Mouse (Mus musculus) urinary bladder, postnatal 10 days (tissue): ENCODE data around the gene Rpl36al.
A peak's percentile ranks its signal among the peaks of the same experiment; 100 is the strongest.
"Not testable (repeated sequence)": the region's sequence is repeated elsewhere in the genome, so short reads cannot be mapped to it uniquely, and the experiment has no call there.

ENCODE experiments used
- DNase-seq: peaks from one replicate; pipeline ENCODE4 v3.0.0; 2022; ENCODE audit warnings: low spot score

Gene Rpl36al

DNA sequence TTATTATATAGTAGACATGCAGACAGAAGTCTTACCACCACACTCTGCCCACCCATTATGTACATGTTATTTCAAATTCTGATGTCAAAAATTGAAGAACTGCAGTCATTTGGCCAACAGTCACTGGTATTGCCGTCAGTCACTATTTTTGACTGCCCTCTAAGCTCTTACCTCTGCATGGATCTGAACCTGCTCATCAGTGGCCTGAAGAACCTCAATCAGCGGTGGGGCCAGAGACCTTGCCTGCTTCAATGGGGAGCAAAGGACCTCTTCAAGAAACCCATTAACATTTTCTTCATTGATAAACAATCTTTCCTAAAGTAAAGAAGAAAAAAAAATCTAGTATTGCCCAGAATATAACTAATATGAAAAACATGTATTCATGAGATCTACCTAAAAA is 8.8 kb upstream of the Rpl36al start:
- DNase-seq, result no peak

DNA sequence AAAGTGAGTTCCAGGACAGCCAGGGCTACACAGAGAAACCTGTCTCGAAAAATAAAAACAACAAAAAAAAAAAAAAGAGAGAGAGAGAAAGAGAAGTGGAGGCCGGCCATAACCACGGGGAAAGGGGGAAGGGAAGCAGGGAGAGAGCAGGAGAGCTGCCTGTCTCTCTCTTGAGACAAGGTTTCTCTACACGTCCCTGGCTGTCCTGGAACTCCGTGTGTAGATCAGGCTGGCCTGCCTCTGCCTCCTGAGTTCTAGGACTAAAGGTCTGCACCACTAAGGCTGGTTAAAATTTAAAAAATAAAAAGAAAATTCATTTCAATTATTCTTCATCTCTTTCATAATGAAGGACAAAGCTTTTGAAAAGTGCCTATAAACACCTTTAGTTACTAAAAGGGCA is 7.5 kb upstream of the Rpl36al start:
- no peak for DNase-seq

DNA sequence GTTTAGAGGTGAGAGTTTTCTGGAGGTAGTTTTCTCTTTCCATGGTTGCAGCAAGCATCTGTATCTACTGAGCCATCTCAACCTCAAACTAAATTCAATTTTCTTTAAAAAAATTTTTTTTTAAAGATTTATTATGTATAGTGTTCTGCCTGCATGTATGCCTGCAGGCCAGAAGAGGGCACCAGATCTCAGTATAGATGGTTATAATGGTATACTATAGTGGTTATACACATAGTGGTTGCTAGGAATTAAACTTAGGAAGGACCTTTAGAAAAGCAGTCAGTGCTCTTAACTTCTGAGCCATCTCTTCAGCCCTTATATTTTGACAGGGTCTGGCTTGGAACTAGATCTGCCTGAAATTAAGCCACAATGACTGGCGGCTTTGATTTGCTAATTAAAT is 6.6 kb upstream of the Rpl36al start:
- DNase-seq, result no peak

DNA sequence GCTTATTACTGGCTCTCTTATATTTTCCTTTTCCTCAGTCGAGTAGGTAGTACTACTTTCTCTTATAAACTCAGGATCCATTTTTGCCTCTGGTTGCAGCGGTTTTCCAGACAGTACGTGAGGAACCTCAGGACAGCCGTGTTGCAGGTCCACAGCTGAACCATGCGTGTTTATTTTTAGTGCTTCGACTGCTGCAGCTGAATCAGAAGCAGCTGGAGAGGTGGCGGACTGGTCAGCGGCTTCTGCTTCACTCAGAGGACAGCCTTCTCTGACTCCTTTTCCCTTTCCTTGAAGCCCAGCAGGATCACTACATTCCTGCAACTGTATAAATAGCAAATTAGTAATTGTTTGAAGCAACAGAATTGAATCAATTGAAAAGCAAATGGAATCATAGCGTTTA is 6.2 kb upstream of the Rpl36al start:
- no peak for DNase-seq

DNA sequence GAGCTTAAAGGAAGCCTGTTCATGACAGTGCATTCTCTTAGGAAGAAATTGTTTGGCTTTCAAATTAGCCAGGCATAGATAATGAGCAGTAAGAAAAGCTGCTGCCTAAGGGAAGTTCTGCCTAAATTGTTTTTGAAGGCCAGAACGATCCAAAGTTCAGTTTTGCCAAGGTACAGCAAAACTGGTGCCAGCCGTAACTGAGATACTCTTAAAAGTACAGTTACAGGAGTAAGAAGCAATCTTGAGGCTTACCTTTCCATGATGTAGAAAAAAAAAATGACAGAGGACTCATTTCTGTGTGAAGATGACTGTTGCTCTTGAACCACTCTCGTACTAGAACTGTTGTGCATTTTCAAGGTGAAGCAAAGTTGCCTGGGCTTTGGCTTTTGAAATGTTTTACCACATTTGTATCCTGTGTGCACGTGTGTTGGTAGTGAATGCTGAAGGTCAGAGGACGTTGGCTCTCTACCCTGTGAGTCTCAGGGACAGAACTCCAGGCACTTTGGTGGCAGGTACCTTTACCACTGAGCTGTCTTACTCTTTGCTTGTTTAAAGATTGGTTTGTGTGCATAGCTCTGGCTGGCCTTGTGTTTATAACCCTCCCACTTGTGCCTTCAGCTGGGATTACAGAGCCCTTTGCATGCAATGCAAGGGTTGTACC is 3.1 kb upstream of the Rpl36al start:
- DNase-seq, result no peak

DNA sequence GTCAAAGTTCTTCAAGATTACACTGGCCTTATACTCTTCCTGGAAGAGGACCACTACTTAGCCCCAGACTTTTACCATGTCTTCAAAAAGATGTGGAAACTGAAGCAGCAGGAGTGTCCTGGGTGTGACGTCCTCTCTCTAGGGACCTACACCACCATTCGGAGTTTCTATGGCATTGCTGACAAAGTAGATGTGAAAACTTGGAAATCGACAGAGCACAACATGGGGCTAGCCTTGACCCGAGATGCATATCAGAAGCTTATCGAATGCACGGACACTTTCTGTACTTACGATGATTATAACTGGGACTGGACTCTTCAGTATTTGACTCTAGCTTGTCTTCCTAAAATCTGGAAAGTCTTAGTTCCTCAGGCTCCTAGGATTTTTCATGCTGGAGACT is 1.5 kb upstream of the Rpl36al start:
- no peak for DNase-seq

DNA sequence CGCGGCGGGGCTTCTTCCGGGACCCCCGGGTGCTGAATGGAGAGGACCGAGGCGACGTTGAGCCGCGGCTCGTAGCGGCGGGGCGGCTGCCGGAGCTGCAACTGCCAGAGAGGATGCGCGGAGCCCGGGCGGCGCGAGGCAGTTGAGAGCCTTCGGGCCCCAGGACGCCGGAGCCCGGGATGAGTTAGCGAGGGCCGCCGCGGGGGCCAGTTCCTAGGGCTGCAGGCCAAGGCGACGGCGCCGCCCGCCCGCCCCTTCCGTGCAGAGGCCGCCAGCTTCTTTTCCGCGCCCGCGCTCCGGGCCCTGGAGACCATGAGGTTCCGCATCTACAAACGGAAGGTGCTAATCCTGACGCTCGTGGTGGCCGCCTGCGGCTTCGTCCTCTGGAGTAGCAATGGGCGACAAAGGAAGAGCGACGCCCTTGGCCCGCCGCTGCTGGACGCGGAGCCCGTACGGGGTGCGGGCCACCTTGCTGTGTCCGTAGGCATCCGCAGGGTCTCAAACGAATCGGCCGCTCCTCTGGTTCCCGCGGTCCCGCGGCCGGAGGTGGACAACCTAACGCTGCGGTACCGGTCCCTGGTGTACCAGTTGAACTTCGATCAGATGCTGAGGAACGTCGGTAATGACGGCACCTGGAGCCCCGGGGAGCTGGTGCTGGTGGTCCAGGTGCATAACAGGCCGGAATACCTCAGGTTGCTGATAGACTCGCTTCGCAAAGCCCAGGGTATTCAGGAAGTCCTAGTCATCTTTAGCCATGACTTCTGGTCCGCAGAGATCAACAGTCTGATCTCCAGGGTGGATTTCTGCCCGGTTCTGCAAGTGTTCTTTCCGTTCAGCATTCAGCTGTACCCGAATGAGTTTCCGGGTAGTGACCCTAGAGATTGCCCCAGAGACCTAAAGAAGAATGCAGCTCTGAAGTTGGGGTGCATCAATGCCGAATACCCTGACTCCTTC is 736 bp upstream of the Rpl36al start:
- no peak for DNase-seq

DNA sequence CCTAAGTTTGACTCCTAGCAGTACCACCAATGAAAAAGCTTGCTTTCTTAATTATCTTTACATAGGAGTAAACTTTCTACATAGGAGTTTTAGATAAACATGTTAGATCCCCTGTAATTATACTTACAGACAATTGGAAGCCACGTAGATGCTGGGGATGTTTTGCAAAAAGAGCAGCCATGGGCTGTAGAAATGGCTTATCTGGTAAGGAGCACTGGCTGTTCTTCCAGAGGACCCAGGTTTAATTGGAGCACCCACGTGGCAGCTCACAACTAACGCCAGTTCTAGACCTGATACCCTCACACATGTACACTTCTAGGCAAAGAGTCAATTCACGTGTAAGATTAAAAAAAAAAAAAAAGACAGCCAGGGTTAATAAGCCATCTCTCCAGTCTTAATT is 2.1 kb downstream of the Rpl36al start:
- DNase-seq, result no peak

DNA sequence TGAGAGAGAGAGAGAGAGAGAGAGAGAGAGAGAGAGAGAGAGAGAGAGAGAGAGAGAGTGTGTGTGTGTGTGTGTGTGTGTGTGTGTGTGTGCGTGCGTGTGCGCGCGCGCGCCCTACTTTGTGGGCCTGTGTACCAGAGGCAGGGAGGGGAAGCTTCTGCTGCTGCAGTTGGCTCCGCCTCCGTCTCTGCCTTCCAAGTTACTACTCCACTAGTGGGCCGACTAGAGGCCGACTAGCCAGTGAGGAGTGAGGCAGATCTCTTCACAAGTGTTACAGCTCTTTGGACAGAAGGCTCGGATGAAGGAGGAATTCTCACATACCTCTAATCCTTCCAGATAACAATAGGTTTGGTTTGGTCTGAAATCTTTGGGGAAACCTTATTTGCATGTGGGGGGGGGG is 4.5 kb downstream of the Rpl36al start:
- no peak for DNase-seq

DNA sequence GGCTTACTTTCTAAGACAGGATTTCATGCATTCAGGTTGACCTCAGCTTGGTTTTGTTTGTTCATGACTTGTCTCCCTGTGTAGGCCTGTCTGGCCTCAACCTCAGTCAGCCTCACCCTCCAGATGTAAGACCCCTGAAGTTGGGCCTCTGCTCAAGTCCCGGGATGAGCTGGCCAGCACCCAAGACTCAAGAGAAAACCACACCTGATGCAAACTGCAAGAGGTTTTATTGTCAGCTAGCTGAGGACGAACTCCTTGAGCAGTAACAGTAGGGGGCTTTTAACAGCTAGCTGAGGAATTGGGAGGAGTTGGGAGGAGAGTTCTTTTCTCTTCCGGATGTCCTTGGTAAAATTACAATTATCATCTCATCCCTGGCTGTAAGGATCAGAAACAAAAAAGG is 6.4 kb downstream of the Rpl36al start:
- DNase-seq, result no peak

DNA sequence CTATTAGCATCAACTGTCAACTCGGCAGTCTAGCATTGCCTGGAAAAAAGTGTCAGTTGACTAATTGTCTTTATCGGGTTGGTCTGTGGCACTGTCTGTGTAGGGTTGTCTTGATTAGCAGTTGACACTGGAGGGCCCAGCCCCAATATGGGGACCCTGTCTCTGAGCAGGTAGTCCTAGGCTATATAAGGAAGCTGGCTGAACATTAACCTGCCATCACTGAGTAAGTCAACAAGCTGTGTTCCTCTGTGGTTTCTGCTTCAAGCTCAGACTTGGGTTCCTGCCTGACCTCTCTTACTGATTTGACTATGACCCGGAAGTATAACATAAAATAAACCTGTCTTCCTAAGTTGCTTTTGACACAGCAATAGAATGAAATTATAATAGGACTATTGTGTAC is 7.9 kb downstream of the Rpl36al start:
- DNase-seq, result no peak

DNA sequence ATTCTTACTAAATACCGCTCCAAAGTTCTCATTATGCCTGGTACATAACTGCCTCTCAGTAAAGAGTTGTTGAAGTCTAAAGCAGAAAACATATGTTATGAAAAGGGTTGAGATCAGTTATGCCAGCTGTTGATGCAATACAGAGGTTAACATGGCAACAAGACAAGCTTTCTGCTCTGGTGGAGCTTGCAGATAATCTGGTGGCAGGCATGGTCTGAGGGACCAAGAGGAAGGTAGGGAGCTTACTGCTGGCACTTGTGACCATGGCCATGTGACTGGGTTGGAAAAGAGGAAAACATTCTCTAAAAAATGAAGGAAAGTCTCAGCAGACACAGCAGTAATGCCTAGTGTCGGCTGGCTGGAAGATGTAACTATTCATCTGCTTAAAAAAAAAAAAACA is 12.6 kb downstream of the Rpl36al start:
- DNase-seq, result no peak

DNA sequence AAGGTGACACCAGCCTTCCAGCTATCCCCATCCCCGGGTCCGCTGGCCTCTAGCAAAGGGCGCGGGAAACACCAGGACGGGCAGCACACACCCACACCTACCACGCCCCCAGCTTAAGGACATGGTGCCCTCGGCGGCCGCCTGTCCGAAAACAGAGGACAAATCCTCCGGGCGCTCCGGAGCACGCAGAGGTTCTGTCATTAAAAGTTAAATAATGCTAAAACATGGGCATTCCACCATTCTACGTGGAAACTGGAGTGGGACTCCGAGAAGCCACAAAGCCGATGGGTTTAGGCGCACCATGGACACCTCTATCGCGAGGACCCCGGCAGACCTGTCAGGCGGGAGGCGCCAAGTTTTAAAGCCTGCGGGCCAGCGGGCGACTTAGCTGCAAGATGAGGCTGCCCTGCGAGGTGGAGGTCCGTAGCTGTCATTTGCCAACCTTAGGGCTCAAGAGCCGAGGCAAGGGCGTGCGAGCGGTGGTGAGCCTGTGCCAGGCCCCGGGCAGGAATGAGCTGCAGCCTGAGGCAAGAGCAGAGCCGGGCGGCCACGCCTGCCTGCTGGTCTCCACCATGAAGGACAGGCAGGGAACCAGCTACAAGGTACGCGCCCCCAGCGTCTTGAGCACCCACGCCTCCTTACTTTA is 15.3 kb downstream of the Rpl36al start, which contains the start of gene Lrr1:
Gene Lrr1 (plus strand): TSS at position 354 of the 646 bp plus-strand sequence.
- peak; percentile 47 for DNase-seq

DNA sequence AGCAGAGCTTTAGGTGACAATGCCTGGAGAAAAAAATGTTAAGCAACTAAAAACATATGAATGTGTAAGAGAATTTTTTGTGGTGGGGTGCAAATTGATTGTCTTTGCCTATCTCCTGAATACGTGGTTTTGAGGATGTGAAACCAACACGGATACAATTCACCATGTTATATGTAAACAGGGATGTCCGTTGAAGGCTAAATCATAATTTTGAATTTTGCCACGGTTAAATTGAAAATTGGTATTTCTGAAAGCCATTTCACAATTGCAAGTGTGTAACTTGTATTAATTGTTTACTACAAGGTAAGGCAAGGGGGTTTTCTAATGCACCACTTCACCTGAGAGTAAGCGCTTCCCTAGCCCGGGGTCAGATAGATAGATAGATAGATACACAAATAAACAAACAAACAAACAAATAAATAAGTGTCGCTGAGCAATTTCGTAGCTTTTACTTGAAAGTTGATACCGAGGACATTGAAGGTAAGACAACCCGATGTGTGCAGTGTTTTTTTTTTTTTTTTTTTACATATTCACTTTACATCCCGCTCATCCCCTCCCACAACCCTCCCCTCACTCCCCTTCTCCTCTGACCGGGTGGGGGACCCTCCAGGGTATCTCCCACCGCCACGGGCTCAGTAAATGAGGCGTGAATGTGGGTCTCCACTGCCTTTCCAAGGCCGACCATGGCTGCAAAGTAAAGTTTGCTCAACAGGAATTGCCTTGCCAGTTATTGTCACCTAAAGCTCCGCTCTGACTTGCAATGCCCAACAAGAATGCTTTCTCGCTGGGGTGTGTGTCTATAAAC is 16.0 kb downstream of the Rpl36al start:
- no peak for DNase-seq

DNA sequence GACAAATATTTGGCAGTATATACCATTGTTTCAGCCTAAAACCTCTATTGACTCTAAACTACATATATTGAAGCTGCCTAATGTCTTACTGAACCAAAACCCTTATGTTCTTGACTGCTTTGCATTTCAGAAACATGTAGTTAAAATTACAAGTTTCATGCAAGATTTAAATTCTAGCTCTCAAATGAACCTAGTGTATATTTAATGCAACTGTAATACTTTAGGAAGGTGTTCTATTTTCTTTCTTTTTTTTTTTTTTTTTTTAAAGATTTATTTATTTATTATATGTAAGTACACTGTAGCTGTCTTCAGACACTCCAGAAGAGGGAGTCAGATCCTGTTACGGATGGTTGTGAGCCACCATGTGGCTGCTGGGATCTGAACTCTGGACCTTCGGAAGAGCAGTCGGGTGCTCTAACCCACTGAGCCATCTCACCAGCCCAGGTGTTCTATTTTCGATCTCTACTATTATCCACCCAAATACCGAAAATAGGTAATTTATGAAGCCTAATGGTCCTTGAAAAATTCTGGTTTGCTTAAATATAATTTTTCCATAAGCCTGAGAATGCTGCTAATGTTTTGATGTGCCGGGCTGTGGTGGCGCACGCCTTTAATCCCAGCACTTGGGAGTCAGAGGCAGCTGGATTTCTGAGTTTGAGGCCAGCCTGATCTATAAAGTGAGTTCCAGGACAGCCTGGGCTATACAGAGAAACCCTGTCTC is 16.9 kb downstream of the Rpl36al start:
- DNase-seq, result not testable (repeated sequence)

DNA sequence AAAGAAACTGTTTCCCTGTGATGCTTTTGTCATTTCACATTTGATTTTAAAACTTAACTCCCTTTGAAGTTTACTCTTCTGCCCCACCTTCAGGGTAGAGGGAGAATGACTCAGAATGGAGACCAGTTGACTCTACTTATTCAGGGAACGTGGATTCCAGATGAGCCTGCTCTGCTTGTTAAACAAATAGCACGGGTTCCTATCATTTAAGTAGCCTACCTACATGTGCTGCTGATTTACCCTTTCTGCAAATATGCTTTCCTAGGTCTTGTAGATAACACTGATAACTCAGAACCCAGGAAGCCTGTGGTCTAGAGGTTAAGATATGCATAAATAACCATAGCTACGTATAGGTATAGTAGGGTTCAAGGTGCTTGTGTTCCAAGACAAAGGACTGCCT is 19.0 kb downstream of the Rpl36al start:
- no peak for DNase-seq

DNA sequence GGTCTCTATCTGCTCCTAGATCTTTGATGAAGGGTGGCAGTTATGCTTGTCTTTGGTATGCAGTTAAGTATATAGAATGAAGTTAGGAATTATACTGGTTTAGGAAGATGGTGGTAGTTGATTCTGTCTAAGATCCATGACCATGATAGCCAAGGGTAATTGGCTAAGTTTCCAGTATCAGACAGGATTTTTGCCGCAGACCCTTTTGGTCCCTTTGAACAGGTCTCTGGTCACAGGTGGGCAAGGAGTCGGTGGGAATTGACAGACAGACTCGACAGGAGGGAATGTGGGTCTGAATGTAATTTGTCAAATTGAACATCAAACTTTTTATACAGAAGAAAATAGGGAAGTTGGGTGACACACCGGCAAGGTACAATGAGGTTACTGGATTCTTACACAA is 20.3 kb downstream of the Rpl36al start:
- DNase-seq, result not testable (repeated sequence)

DNA sequence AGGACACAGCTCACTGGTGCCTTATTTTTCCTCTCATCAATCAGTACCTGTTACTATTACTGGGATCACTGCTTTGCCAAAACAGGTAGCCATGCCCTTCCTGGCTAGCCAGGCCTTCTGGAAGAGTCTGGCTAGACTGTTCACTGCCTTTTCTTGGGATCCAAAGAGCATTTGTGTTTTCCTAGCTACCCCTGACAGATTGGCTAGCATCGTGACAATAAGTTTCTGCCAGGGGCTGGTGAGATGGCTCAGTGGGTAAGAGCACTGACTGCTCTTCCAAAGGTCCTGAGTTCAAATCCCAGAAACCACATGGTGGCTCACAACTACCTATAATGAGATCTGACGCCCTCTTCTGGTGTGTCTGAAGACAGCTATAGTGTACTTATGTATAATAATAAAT is 23.2 kb downstream of the Rpl36al start:
- not testable (repeated sequence) for DNase-seq

DNA sequence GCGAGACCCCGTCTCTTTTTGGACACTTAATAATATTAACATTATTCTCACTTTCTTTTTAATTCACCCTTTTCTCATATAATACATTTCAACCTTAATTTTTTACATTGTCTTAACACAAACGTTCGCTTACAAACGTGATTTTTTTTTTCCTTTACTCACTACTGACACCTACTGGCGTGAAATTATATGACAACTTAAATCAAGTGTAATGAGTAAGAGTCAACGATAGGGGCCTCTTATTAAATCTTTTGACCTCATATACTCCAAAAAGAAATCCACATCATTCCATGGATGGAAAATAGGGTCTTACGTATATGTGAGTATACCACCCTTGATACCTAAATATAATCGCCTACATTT is 24.3 kb downstream of the Rpl36al start:
- DNase-seq, result no peak

DNA sequence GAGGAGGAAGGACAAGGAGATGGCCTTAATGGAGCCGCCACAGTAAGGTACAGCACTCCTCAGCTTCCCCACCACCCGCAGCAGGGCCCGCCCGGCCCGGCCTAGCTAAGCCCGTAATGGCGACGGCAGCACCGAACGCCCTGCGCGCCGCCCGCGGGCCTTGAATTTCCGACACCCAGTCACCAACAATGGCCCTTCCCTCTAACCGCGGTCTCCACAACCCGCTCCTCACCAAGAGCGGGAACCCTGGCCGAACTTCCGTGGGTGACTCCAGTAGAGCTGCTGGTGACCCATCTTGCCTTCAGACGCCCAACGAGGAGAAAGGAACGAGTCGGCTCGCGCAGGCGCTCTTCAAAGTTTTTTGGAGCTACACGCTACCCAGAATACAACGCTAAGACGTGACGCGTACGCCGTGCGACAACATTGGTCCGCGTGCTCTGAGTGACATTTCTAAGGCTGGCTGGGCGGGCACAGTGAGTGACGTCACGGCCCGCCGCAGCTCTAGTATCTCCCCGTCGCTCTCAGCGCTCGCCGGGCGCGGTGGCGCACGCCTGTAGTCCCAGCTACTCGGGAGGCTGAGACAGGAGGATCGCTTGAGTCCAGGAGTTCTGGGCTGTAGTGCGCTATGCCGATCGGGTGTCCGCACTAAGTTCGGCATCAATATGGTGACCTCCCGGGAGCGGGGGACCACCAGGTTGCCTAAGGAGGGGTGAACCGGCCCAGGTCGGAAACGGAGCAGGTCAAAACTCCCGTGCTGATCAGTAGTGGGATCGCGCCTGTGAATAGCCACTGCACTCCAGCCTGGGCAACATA is 24.9 kb downstream of the Rpl36al start, which contains the start of gene Rps29:
Gene Rps29 (minus strand): TSS at position 422 of the 813 bp plus-strand sequence.
- peak; percentile 84 for DNase-seq
